ENCODE assay signal across 17 mouse cellular contexts in genomic region chr4:46541707-46542106, GRCm38 (mm10).
"Had no signal": no experiment of that assay in that cellular context is flagged by ENCODE, and none has a peak within 500 bp of the region (broad histone marks: within the 10 kb centered on the region; RNA-seq: fewer than 3 reads in every experiment).

No protein-coding gene starts in this region.

- H3K9ac ChIP-seq: lung, embryonic 14.5 days; midbrain, embryonic 12.5 days; neural tube, embryonic 13.5 days; neural tube, embryonic 15.5 days had no signal

- H3K27ac ChIP-seq: midbrain, embryonic 12.5 days; neural tube, embryonic 13.5 days; neural tube, embryonic 15.5 days had no signal

- H3K36me3 ChIP-seq: midbrain, embryonic 12.5 days; neural tube, embryonic 13.5 days had no signal

- ATAC-seq: midbrain, embryonic 16.5 days had no signal

- H3K4me1 ChIP-seq: neural tube, embryonic 15.5 days had no signal

- H3K4me3 ChIP-seq: midbrain, embryonic 12.5 days; myocyte; neural tube, embryonic 13.5 days; neural tube, embryonic 15.5 days had no signal

- H3K9me3 ChIP-seq: midbrain, embryonic 12.5 days; neural tube, embryonic 13.5 days; neural tube, embryonic 15.5 days had no signal

- H3K4me2 ChIP-seq: lung, embryonic 14.5 days; midbrain, embryonic 12.5 days; neural tube, embryonic 13.5 days; neural tube, embryonic 15.5 days had no signal

- DNase-seq: lung, adult 18-20 months; lung, embryonic 14.5 days; lung, postnatal 10 days; lung, postnatal 4 days; retina, postnatal 1 day; right cerebral cortex, adult 18-20 months; right cerebral cortex, postnatal 25 days; right cerebral cortex, postnatal 4 days; spleen, adult 18-20 months; thymus, adult 18-20 months; thymus, postnatal 14 days; thymus, postnatal 36 days had no signal
